Mouse (Mus musculus): ENCODE measurements around the gene 9130023H24Rik.

DNA sequence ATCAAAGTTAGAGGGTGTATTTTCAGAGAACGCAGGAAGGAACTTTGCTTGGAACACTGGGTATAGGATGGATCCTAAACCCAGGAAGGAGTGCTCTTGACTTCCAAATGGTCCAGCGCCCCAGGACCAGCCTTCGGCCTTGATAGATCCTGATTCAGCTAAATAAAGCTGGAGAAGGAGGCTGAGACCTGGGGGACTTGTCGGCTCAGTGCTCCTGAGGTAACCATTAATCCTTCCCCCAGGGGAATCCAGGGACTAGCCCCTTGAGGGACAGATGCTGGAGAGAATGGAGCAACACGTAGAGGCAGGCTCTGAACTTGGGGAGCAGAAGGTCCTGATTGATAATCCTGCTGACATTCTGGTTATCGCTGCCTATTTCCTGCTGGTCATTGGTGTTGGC lies 27.6 kb upstream of the 9130023H24Rik start, which contains the start of gene Slc5a2:
- TF ChIP-seq EP300 (IDR thresholded peaks at IDR 0.05; ENCODE audit: low read depth): no peak
- TF ChIP-seq CTCF (IDR thresholded peaks at IDR 0.05; ENCODE audit: low read depth): no peak

All from liver, postnatal 0 days (tissue).